Mouse (Mus musculus) midbrain, embryonic 16.5 days (tissue): ENCODE data around the gene Slbp. TPM values are rescaled to one million over a fixed set of nuclear protein-coding genes. Genes with fewer than 3 reads are reported as not detected.

ENCODE experiments used
- ATAC-seq: fragments of 200-750 bp; cut with Nextera tagmentation; 2 replicates; pipeline ENCODE4 v1.8.0; 2017; ENCODE audit warnings: moderate TSS enrichment
- H3K27ac ChIP-seq: fragments of 300-500 bp; sonication (generic); 2 replicates; pipeline ENCODE4 v1.5.1; 2014; ENCODE audit warnings: mild to moderate bottlenecking, low read length, mixed read lengths
- H3K27me3 ChIP-seq: fragments of 300-500 bp; sonication (generic); 2 replicates; pipeline ENCODE4 v1.6.1; 2014; ENCODE audit warnings: low read depth, low read length, mixed read lengths; ENCODE audit not compliant: control insufficient read depth, insufficient read depth
- H3K36me3 ChIP-seq: fragments of 300-500 bp; sonication (generic); 2 replicates; pipeline ENCODE4 v1.6.1; 2014; ENCODE audit warnings: mild to moderate bottlenecking, low read length, moderate library complexity, mixed read lengths; ENCODE audit not compliant: control insufficient read depth, insufficient read depth
- H3K4me1 ChIP-seq: fragments of 300-500 bp; sonication (generic); 2 replicates; pipeline ENCODE4 v1.6.1; 2014; ENCODE audit warnings: mild to moderate bottlenecking, low read length, mixed read lengths; ENCODE audit not compliant: control insufficient read depth, insufficient read depth
- H3K4me2 ChIP-seq: fragments of 300-500 bp; sonication (generic); 2 replicates; pipeline ENCODE4 v1.6.1; 2014; ENCODE audit warnings: mild to moderate bottlenecking, low read length, mixed read lengths
- H3K4me3 ChIP-seq: fragments of 300-500 bp; sonication (generic); 2 replicates; pipeline ENCODE4 v1.5.1; 2014; ENCODE audit warnings: low read depth, mild to moderate bottlenecking, low read length, moderate library complexity, mixed read lengths
- H3K9ac ChIP-seq: fragments of 300-500 bp; sonication (generic); 2 replicates; pipeline ENCODE4 v1.6.1; 2014; ENCODE audit warnings: low read depth, low read length, mixed read lengths
- H3K9me3 ChIP-seq: fragments of 300-500 bp; sonication (generic); replicated peaks from 2 replicates; pipeline ENCODE4 v1.6.1; 2014; ENCODE audit warnings: mild to moderate bottlenecking, low read length, mixed read lengths; ENCODE audit not compliant: control insufficient read depth, poor library complexity, severe bottlenecking
- WGBS: fragments of 180-500 bp; shearing (Covaris S2); extraction: QIAGEN DNeasy Blood & Tissue Kit; methylation state at CpG from one replicate; pipeline ENCODE4 v1.1.7; 2014; 5-methylcytosine and 5-hydroxymethylcytosine counted together
- polyA plus RNA-seq: library from polyadenylated mRNA; unstranded; fragments of >200 nt; fragmentation: Nextera tagmentation; extraction: Ambion mirVana; gene quantifications from 2 replicates; pipeline ENCODE4 v1.2.1, GENCODE M21; 2015

Slbp gene
- polyA plus RNA-seq, 1 experiment from 2014 or later = 119 TPM

DNA sequence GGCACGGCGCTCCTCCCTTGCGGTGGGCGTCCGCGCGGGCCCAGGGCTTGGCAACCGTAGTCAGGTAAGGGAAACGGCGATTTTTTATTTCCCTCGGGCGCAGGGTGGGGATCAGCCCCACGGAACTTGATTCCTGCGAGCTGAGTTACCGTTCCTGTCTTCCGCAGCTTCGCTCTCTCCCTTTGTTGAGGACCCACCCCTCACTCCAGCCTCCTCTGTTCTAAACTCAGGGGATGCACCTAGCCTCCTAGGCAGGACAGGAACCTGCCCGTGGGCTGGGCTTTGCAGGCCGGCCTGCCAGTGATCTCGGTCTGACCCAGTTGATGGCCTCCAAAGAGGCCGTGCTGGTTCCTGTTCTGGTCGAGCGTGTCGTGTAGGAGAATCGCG, 6.3 kb upstream of the Slbp start:
- no peaks in the 10 kb centered on the region for H3K9me3 ChIP-seq
- peak overlapping the region; percentile 68 for H3K4me2 ChIP-seq
- peaks cover 6% of the 10 kb centered on the region; the same call in 1 of the 2 replicates for H3K36me3 ChIP-seq
- no peaks in the 10 kb centered on the region for H3K27me3 ChIP-seq
- peaks cover 26% of the 10 kb centered on the region for H3K4me1 ChIP-seq
- H3K9ac ChIP-seq = peak overlapping the region; percentile 82
- WGBS = 0% methylated on average over 26 of the region's 26 CpGs
- no peak overlapping the region; the same call in 1 of the 2 replicates for H3K27ac ChIP-seq
- ATAC-seq = no peak; the same call in 1 of the 2 replicates
- peak overlapping the region; percentile 63 for H3K4me3 ChIP-seq

DNA sequence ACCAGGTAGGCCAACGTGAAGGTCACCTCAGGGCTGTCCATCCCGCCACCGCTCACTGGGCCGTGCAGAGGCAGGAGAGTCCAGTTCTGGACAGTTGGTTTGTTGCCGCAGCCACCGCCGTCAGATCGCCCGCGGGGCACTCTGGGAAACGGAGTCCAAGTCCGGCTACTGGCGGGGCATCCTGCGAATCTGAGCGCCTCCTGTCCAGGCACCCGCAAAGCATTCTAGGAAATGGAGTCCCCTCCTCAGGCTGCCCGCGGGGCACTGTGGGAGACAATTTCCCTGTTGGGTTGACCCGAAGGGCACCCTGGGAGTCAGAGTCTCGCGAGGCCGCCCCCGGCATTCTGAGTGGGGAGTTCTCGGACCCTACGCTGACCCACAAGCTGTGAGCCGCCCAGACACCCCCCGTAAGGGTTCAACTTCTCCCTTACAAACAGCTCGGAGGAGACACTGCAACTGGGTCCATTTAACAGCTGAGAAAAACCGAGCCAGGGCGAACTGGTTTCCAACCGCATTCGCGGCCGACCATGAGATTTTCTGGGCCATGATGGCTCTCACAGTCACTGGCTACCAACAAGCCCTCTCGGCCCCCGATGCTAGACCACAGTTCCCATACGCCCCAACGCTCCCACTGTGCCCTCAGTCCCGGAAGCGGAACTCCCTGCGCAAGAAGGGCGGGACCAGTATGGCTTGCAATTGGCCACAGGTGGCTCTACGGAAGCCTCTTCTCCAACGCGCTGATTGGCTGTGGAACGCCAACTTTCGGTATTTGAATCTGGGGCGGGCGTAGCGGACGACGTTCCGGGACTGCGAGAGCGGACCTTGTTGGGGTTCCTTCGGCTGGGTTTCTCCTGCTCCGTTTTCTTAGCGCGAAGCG, 5.7 kb upstream of the Slbp start, which contains the start of the genes Tacc3 and Tmem129:
Gene Tacc3 (plus strand): TSS at position 342 of the 877 bp plus-strand sequence.
Gene Tmem129 (minus strand): TSS at position 630 of the 877 bp plus-strand sequence.
- H3K9ac ChIP-seq = peak within 1 kb of the TSS; percentile 82
- peaks cover 6% of the 10 kb centered on the region; the same call in 1 of the 2 replicates for H3K36me3 ChIP-seq
- ATAC-seq = peak; percentile 98
- no peaks in the 10 kb centered on the region for H3K27me3 ChIP-seq
- peak within 1 kb of the TSS; percentile 68 for H3K4me2 ChIP-seq
- under 1% methylated on average over 60 of the region's 60 CpGs for WGBS
- H3K4me3 ChIP-seq = peak within 1 kb of the TSS; percentile 63
- no peaks in the 10 kb centered on the region for H3K9me3 ChIP-seq
- H3K4me1 ChIP-seq = peaks cover 26% of the 10 kb centered on the region
- peak within 1 kb of the TSS; percentile 98 for H3K27ac ChIP-seq

DNA sequence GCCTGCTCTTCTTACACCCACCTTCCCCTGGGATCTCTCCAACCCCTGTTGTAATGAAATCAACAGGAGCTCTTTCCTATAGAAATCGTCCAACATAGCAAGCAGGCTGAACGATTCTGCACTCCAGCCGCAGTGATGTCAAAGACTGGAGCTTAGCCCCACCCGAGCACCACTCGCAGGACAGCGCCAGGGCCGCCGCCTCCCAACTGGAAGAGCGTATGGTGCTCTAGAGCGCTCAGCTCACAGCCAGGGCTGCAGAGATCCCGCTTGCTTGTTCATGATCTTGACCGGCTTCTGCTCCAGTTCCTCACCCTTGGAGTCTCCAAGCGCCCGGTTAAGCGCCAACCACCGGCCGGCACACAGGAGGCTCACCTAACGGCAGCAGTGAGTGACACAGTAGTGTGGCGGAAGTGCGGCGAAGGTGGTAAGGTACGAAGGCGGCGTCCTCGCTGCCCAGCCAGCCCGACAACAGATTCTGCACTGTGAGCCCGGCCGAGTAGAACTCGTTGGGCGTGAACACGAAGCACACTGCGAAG, 4.9 kb upstream of the Slbp start:
- ATAC-seq = peak; percentile 41
- H3K4me3 ChIP-seq = peak overlapping the region; percentile 63
- H3K4me1 ChIP-seq = peaks cover 29% of the 10 kb centered on the region
- H3K27ac ChIP-seq = peak overlapping the region; percentile 98
- peaks cover 6% of the 10 kb centered on the region; the same call in 1 of the 2 replicates for H3K36me3 ChIP-seq
- peak overlapping the region; percentile 68 for H3K4me2 ChIP-seq
- no peaks in the 10 kb centered on the region for H3K9me3 ChIP-seq
- H3K27me3 ChIP-seq = no peaks in the 10 kb centered on the region
- whole genome bisulfite sequencing = under 1% methylated on average over 32 of the region's 32 CpGs
- H3K9ac ChIP-seq = peak overlapping the region; percentile 82

DNA sequence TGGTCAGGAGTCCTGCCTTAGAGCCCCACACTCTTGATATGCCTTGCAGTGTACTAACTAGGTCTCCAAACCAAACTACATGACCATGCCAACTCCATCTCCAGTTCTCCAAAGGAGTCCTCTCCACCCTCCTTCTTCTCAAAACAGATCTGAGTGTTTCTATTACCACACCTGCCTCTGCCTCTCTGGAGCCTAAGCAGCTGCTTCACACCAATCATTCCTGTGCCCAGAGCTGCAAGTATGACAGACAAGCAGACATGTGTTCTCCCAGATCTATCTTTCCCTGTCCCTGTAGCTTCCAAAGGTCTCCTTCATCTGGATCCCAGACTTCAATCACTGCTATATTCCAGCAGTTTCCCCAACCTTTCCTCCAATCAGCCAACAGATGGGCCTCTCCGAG, 4.4 kb upstream of the Slbp start:
- peak overlapping the region; percentile 82 for H3K9ac ChIP-seq
- WGBS = 65% methylated on average over 1 of the region's 1 CpGs

DNA sequence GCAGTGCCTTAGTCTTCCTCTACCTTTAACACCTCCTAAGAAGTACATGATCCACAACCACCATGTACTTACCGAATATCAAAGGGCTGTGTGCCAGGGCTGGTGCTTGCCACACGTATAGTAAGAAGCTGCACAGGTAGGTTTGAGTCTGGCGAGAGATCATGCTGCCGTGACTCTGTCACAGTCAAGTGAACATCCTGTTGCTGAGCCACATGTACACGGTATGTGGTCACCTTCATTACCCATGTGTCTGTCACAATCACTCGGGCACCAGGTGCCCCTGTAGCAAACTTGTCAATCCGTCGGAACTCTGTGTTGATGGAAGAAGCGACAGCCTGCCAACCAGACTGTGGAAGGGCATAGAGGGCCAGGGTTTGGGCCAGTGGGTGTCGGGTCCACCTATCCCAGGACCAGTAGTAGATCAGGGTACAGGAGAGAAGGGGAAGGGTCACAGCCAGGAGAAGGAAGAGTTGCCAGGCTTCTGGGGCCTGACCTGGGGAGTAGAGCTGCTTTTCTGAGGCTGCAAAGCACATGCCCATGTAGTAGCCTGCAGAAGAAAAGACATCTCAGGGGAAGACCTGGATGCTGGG, 3.0 kb upstream of the Slbp start:
- 96% methylated on average over 10 of the region's 10 CpGs for whole genome bisulfite sequencing
- peaks cover 6% of the 10 kb centered on the region; the same call in 1 of the 2 replicates for H3K36me3 ChIP-seq
- no peak overlapping the region for H3K4me2 ChIP-seq
- H3K4me3 ChIP-seq = no peak overlapping the region
- H3K27me3 ChIP-seq = no peaks in the 10 kb centered on the region
- peaks cover 39% of the 10 kb centered on the region for H3K4me1 ChIP-seq
- no peak overlapping the region for H3K27ac ChIP-seq
- no peak for ATAC-seq
- H3K9ac ChIP-seq = no peak overlapping the region
- H3K9me3 ChIP-seq = no peaks in the 10 kb centered on the region

More for the DNA sequence above, 4.4 kb upstream of the Slbp start:
- H3K9me3 ChIP-seq = no peaks in the 10 kb centered on the region
- peak overlapping the region; percentile 63 for H3K4me3 ChIP-seq
- H3K4me2 ChIP-seq = peak overlapping the region; percentile 68
- no peak overlapping the region for H3K27ac ChIP-seq
- H3K36me3 ChIP-seq = peaks cover 6% of the 10 kb centered on the region; the same call in 1 of the 2 replicates
- no peaks in the 10 kb centered on the region for H3K27me3 ChIP-seq
- peaks cover 29% of the 10 kb centered on the region for H3K4me1 ChIP-seq
- ATAC-seq = no peak

DNA sequence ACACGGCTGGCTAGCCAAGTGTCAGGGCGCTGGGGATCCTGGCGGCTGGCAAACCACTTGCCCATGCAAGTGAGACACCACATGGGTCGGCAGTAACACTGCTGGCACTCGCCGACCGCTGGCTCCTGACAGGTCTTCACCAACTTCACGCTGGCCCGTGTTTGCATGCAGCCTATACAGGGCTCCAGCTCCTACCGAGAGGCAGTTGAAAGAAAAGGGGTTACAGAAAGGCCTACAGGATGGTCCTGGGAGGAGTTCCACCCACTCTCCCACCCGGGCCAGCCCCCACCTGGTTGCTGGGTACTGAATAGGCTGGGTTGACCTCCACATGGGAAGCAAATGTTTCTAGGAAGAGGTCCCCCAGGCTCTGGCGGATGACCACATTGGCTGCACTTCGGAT, 2.0 kb upstream of the Slbp start:
- no peak overlapping the region for H3K4me3 ChIP-seq
- peaks cover 6% of the 10 kb centered on the region; the same call in 1 of the 2 replicates for H3K36me3 ChIP-seq
- WGBS = 92% methylated on average over 13 of the region's 13 CpGs
- H3K4me2 ChIP-seq = no peak overlapping the region
- H3K27ac ChIP-seq = no peak overlapping the region
- no peak overlapping the region for H3K9ac ChIP-seq
- H3K9me3 ChIP-seq = no peaks in the 10 kb centered on the region
- no peak for ATAC-seq
- peaks cover 42% of the 10 kb centered on the region for H3K4me1 ChIP-seq
- H3K27me3 ChIP-seq = no peaks in the 10 kb centered on the region

DNA sequence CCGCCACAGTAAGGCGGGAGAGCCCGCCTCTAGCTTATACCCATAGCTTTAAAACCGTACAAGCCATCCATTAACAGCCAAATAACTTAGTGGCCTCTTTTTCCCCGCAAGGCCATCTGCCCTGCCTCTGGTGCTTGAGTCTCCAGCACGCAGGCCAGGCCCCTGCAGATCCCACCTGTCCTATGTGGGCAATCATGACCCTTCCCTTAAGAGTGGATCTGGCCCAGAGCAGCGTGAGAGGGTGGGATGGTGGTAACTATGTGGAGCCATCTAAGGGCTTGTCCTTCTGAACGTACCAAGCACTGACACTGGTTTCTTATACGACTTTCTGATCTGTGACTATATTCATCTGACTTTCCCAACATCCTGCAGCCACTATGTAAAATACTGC, 404 bp upstream of the Slbp start:
- peaks cover 6% of the 10 kb centered on the region; the same call in 1 of the 2 replicates for H3K36me3 ChIP-seq
- no peaks in the 10 kb centered on the region for H3K9me3 ChIP-seq
- no peak; the same call in 1 of the 2 replicates for ATAC-seq
- H3K27ac ChIP-seq = peak overlapping the region; percentile 98
- H3K9ac ChIP-seq = peak overlapping the region; percentile 79
- WGBS = 3% methylated on average over 9 of the region's 9 CpGs
- peak overlapping the region; percentile 80 for H3K4me3 ChIP-seq
- peaks cover 33% of the 10 kb centered on the region for H3K4me1 ChIP-seq
- H3K4me2 ChIP-seq = peak overlapping the region; percentile 70
- H3K27me3 ChIP-seq = no peaks in the 10 kb centered on the region

DNA sequence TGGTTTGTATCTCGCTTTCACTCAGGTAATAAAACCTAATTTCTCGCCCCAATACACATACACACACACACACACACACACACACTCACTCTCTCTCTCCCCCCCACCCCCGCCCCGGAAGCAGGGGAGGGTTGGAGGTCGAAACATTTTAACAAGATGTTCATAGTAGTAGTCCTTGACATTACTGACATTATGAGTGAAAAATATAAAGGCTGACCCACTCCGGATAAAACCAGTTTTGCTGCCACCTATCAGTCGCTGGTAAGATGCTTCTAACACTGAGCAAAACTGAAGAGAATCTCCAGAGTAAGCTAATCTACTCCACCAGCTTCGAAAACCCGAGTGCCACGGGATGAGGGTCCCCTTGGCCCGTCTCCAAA, 843 bp downstream of the Slbp start:
- peak; percentile 4; the same call in 1 of the 2 replicates for ATAC-seq
- H3K36me3 ChIP-seq = peaks cover 8% of the 10 kb centered on the region; the same call in 1 of the 2 replicates
- peaks cover 27% of the 10 kb centered on the region for H3K4me1 ChIP-seq
- H3K9ac ChIP-seq = peak overlapping the region; percentile 79
- no peaks in the 10 kb centered on the region for H3K27me3 ChIP-seq
- H3K9me3 ChIP-seq = no peaks in the 10 kb centered on the region
- H3K27ac ChIP-seq = peak overlapping the region; percentile 98
- H3K4me2 ChIP-seq = peak overlapping the region; percentile 70
- H3K4me3 ChIP-seq = peak overlapping the region; percentile 80
- WGBS = 0% methylated on average over 11 of the region's 11 CpGs
